Mouse (Mus musculus): ENCODE results near the gene Ifna7. TPM values are rescaled to one million over a fixed set of nuclear protein-coding genes. Genes with fewer than 3 reads are reported as not detected.

Gene Ifna7
- polyA plus RNA-seq, 1 experiment from 2014 or later: not detected

DNA sequence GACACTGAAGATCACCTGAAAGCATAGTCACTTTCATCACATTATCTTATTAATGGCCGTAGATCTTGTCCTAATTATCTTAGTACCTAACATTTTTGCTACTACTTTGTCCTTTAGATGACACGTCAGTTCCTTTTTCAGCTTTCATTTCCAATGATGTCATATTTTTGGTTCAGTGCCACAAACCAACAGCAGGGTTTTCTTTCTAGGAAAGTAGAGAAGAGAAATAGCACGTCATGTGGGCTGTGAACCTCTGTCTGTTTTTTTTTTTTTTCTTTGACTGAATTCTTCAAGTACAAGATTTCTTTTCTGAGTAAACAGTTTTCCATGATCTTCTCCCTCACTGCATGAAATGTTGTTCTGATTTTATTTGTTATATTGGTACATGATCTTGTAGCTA lies 24.0 kb downstream of the Ifna7 start:
- Histone ChIP-seq H3K4me3 (ENCODE audit: low read depth, low read length) (no peak overlapping the region), H3K27ac (ENCODE audit: low read depth) (no peak overlapping the region), H3K9ac (replicated peaks) (no peak overlapping the region), H3K27me3 (ENCODE audit: insufficient read depth, low read length) (no peaks in the 10 kb centered on the region), H3K36me3 (replicated peaks; ENCODE audit: insufficient read depth, low read length) (no peaks in the 10 kb centered on the region), H3K4me2 (ENCODE audit: low read depth, low read length) (no peak overlapping the region), H3K9me3 (ENCODE audit: low read length) (no peaks in the 10 kb centered on the region), H3K4me1 (ENCODE audit: insufficient read depth) (no peaks in the 10 kb centered on the region)
- ATAC-seq: no peak
- no peak for DNase-seq
- 45% methylated on average over 3 of the region's 3 CpGs for WGBS (ENCODE audit: insufficient replicate concordance)
- TF ChIP-seq CTCF (IDR thresholded peaks at IDR 0.05; ENCODE audit: low read depth) (no peak), EP300 (IDR thresholded peaks at IDR 0.05; ENCODE audit: low read depth) (no peak)

GRCm38 (mm10) chr4:88841438-88841911 lies 25.4 kb downstream of the Ifna7 start, which contains the start of gene Ifna4:
TSS of gene Ifna4 (plus strand) at chr4:88841861.
- Histone ChIP-seq H3K27me3 (ENCODE audit: insufficient read depth, low read length) (no peaks in the 10 kb centered on the region), H3K4me2 (ENCODE audit: low read depth, low read length) (no peak within 1 kb of the TSS), H3K27ac (ENCODE audit: low read depth) (no peak within 1 kb of the TSS)

GRCm38 (mm10) chr4:88845334-88845733 lies 29.3 kb downstream of the Ifna7 start:
- Histone ChIP-seq H3K27ac (ENCODE audit: low read depth) (no peak overlapping the region), H3K9ac (replicated peaks) (no peak overlapping the region), H3K4me2 (ENCODE audit: low read depth, low read length) (no peak overlapping the region), H3K4me3 (ENCODE audit: low read depth, low read length) (no peak overlapping the region), H3K27me3 (ENCODE audit: insufficient read depth, low read length) (no peaks in the 10 kb centered on the region), H3K9me3 (ENCODE audit: low read length) (no peaks in the 10 kb centered on the region), H3K36me3 (replicated peaks; ENCODE audit: insufficient read depth, low read length) (no peaks in the 10 kb centered on the region), H3K4me1 (ENCODE audit: insufficient read depth) (no peaks in the 10 kb centered on the region)
- no peak for ATAC-seq
- TF ChIP-seq EP300 (IDR thresholded peaks at IDR 0.05; ENCODE audit: low read depth): no peak
- TF ChIP-seq CTCF (IDR thresholded peaks at IDR 0.05; ENCODE audit: low read depth): no peak; the same call in 1 of the 2 replicates
- no peak for DNase-seq
- 29% methylated on average over 2 of the region's 2 CpGs for WGBS (ENCODE audit: insufficient replicate concordance)

More at GRCm38 (mm10) chr4:88841438-88841911, 25.4 kb downstream of the Ifna7 start, which contains the start of gene Ifna4:
- no peaks in the 10 kb centered on the region for H3K4me1 ChIP-seq (ENCODE audit: insufficient read depth)
- no peaks in the 10 kb centered on the region for H3K36me3 ChIP-seq (replicated peaks; ENCODE audit: insufficient read depth, low read length)
- WGBS (ENCODE audit: insufficient replicate concordance): 63% methylated on average over 2 of the region's 2 CpGs
- no peak for ATAC-seq
- H3K4me3 ChIP-seq (ENCODE audit: low read depth, low read length): no peak within 1 kb of the TSS
- no peaks in the 10 kb centered on the region for H3K9me3 ChIP-seq (ENCODE audit: low read length)
- H3K9ac ChIP-seq (replicated peaks): no peak within 1 kb of the TSS
- TF ChIP-seq CTCF (IDR thresholded peaks at IDR 0.05; ENCODE audit: low read depth) (no peak), EP300 (IDR thresholded peaks at IDR 0.05; ENCODE audit: low read depth) (no peak)
- DNase-seq: no peak

DNA sequence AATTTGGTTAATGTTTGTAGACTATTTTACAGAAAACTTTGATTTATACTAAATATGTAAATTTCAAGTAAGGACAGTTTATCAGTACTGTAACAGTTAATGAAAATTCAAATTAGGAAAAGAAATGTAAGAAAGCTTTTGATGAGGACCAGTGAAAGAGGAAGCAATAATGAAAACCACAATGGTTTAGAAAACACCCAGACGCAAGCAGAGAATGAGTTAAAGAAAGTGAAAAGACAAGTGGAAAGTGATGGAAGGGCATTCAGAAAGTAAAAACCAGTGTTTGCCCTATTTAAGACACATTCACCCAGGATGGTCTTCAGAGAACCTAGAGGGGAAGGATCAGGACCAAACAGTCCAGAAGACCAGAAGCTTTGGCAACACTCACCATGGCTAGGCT lies 33.7 kb downstream of the Ifna7 start, which contains the start of gene Ifna1:
Ifna1 (plus strand) TSS at position 390 of the 400 bp plus-strand sequence.
- no peak within 1 kb of the TSS for H3K4me2 ChIP-seq (ENCODE audit: low read depth, low read length)

DNA sequence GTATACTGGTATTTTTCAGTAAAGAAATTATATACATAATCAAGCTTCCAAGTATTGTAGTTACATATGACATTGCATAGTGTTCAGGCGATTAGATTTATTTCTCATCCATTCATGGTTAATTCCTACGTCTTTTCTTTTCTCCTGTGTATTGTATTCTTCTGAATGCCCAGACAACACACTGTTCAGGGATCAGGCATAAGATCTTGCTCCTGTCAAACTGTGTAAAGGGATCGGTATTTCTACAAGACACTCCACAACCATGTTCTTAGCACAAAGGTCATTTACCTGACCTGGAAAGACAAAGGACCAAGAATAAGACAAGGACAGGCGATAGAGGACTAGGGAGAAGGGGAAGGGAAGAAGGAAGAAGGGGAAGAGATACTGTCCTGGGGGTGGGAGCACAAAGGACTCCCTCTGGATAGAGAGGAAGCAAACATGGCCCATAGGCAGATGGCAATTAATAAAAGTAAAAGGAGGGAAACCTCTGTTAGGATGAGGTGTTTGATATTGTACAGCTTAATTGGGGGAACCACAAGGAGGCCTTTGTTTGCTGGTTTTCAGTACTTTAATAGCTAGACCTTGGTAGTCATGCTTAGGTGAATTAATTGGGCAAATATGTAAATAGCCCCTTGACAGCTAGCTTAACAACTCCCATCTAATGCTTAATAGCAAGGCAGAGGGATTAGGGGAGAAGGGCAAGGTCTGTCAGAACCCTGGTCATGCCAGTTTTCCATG lies 35.2 kb downstream of the Ifna7 start:
- no peaks in the 10 kb centered on the region for H3K36me3 ChIP-seq (replicated peaks; ENCODE audit: insufficient read depth, low read length)
- H3K27ac ChIP-seq (ENCODE audit: low read depth): no peak overlapping the region
- DNase-seq: no peak
- H3K9ac ChIP-seq (replicated peaks): no peak overlapping the region
- H3K9me3 ChIP-seq (ENCODE audit: low read length): no peaks in the 10 kb centered on the region
- H3K4me2 ChIP-seq (ENCODE audit: low read depth, low read length): no peak overlapping the region
- no peaks in the 10 kb centered on the region for H3K27me3 ChIP-seq (ENCODE audit: insufficient read depth, low read length)
- no peak overlapping the region for H3K4me3 ChIP-seq (ENCODE audit: low read depth, low read length)
- ATAC-seq: no peak
- WGBS (ENCODE audit: insufficient replicate concordance): 67% methylated on average over 4 of the region's 4 CpGs
- TF ChIP-seq CTCF (IDR thresholded peaks at IDR 0.05; ENCODE audit: low read depth): no peak
- no peak for TF ChIP-seq EP300 (IDR thresholded peaks at IDR 0.05; ENCODE audit: low read depth)
- no peaks in the 10 kb centered on the region for H3K4me1 ChIP-seq (ENCODE audit: insufficient read depth)

More for the DNA sequence above, 33.7 kb downstream of the Ifna7 start, which contains the start of gene Ifna1:
- DNase-seq (no peak), ATAC-seq (no peak)
- H3K27ac ChIP-seq (ENCODE audit: low read depth): no peak within 1 kb of the TSS
- no peaks in the 10 kb centered on the region for H3K4me1 ChIP-seq (ENCODE audit: insufficient read depth)
- no peaks in the 10 kb centered on the region for H3K27me3 ChIP-seq (ENCODE audit: insufficient read depth, low read length)
- no peaks in the 10 kb centered on the region for H3K36me3 ChIP-seq (replicated peaks; ENCODE audit: insufficient read depth, low read length)
- 33% methylated on average over 1 of the region's 1 CpGs for WGBS (ENCODE audit: insufficient replicate concordance)
- H3K9me3 ChIP-seq (ENCODE audit: low read length): no peaks in the 10 kb centered on the region
- H3K4me3 ChIP-seq (ENCODE audit: low read depth, low read length): no peak within 1 kb of the TSS
- no peak within 1 kb of the TSS for H3K9ac ChIP-seq (replicated peaks)
- TF ChIP-seq CTCF (IDR thresholded peaks at IDR 0.05; ENCODE audit: low read depth) (no peak), EP300 (IDR thresholded peaks at IDR 0.05; ENCODE audit: low read depth) (no peak)

GRCm38 (mm10) chr4:88859214-88859613 lies 43.2 kb downstream of the Ifna7 start:
- no peaks in the 10 kb centered on the region for H3K36me3 ChIP-seq (replicated peaks; ENCODE audit: insufficient read depth, low read length)
- ATAC-seq (no peak), DNase-seq (no peak)
- H3K4me3 ChIP-seq (ENCODE audit: low read depth, low read length): no peak overlapping the region
- TF ChIP-seq CTCF (IDR thresholded peaks at IDR 0.05; ENCODE audit: low read depth) (no peak), EP300 (IDR thresholded peaks at IDR 0.05; ENCODE audit: low read depth) (no peak)
- no peak overlapping the region for H3K9ac ChIP-seq (replicated peaks)
- no peak overlapping the region for H3K4me2 ChIP-seq (ENCODE audit: low read depth, low read length)
- H3K9me3 ChIP-seq (ENCODE audit: low read length): no peaks in the 10 kb centered on the region
- H3K27me3 ChIP-seq (ENCODE audit: insufficient read depth, low read length): no peaks in the 10 kb centered on the region
- H3K4me1 ChIP-seq (ENCODE audit: insufficient read depth): peaks cover 2% of the 10 kb centered on the region
- H3K27ac ChIP-seq (ENCODE audit: low read depth): no peak overlapping the region
